Mouse (Mus musculus): ENCODE data around the gene Farp2. TPM values are rescaled to one million over a fixed set of nuclear protein-coding genes. Genes with fewer than 3 reads are reported as not detected.

Farp2 gene
- total RNA-seq, 4 experiments from 2014 or later: 17.1 to 26.1 (median 24.0) TPM

GRCm38 (mm10) chr1:93563649-93564048 is 51.8 kb downstream of the Farp2 start:
- no peak for DNase-seq

- DNase-seq: no peak
Observed at GRCm38 (mm10) chr1:93564781-93565180, 52.9 kb downstream of the Farp2 start.

- DNase-seq: no peak
Observed at GRCm38 (mm10) chr1:93567013-93567412, 55.1 kb downstream of the Farp2 start.

GRCm38 (mm10) chr1:93567717-93568497 is 56.0 kb downstream of the Farp2 start:
- no peak for DNase-seq

- no peak for DNase-seq
Observed at GRCm38 (mm10) chr1:93577066-93577465, 65.2 kb downstream of the Farp2 start.

GRCm38 (mm10) chr1:93577861-93578260 is 66.0 kb downstream of the Farp2 start:
- DNase-seq: no peak

- DNase-seq: no peak
Observed at GRCm38 (mm10) chr1:93581545-93581944, 69.7 kb downstream of the Farp2 start.

GRCm38 (mm10) chr1:93588346-93588745 is 76.5 kb downstream of the Farp2 start:
- DNase-seq: no peak

- DNase-seq: no peak
Observed at GRCm38 (mm10) chr1:93593960-93594359, 82.1 kb downstream of the Farp2 start.

- no peak for DNase-seq
Observed at GRCm38 (mm10) chr1:93595916-93596315, 84.0 kb downstream of the Farp2 start.

GRCm38 (mm10) chr1:93602911-93603310 is 91.0 kb downstream of the Farp2 start:
- DNase-seq: no peak

- no peak for DNase-seq
Observed at GRCm38 (mm10) chr1:93603921-93604320, 92.0 kb downstream of the Farp2 start.

GRCm38 (mm10) chr1:93607090-93608083 is 95.5 kb downstream of the Farp2 start:
- no peak for DNase-seq

- DNase-seq: no peak
Observed at GRCm38 (mm10) chr1:93608696-93609245, 96.9 kb downstream of the Farp2 start.

GRCm38 (mm10) chr1:93609762-93610161 is 97.9 kb downstream of the Farp2 start:
- no peak for DNase-seq

GRCm38 (mm10) chr1:93618059-93618748 is 106.3 kb downstream of the Farp2 start:
- DNase-seq: no peak

GRCm38 (mm10) chr1:93618948-93619347 is 107.1 kb downstream of the Farp2 start:
- DNase-seq: no peak

GRCm38 (mm10) chr1:93624502-93624901 is 112.6 kb downstream of the Farp2 start:
- no peak for DNase-seq

GRCm38 (mm10) chr1:93630796-93631195 is 118.9 kb downstream of the Farp2 start:
- no peak for DNase-seq

- no peak for DNase-seq
Observed at GRCm38 (mm10) chr1:93632723-93633122, 120.8 kb downstream of the Farp2 start.

GRCm38 (mm10) chr1:93634481-93634891 is 122.6 kb downstream of the Farp2 start:
- peak; percentile 36 for DNase-seq

- DNase-seq: no peak
Observed at GRCm38 (mm10) chr1:93635091-93635579, 123.3 kb downstream of the Farp2 start.
